Mouse (Mus musculus): ENCODE measurements around the gene Fam240a. TPM values are rescaled to one million over a fixed set of nuclear protein-coding genes. Genes with fewer than 3 reads are reported as not detected.

Fam240a gene
- polyA plus RNA-seq (2012; rRNA removed) = not detected in 2 replicates

GRCm38 (mm10) chr9:110916786-110917185 lies at the start of gene Fam240a:
TSS of gene Fam240a (minus strand) at chr9:110916861.
- Histone ChIP-seq H3K36me3 (ENCODE audit: control insufficient read depth, insufficient read depth, low read length) (no peaks in the 10 kb centered on the region), H3K27ac (ENCODE audit: insufficient read depth, low read depth, low read length) (no peak within 1 kb of the TSS), H3K4me1 (ENCODE audit: control insufficient read depth, insufficient read depth, low read length) (no peaks in the 10 kb centered on the region), H3K27me3 (replicated peaks; ENCODE audit: control insufficient read depth, insufficient read depth, low read length) (no peaks in the 10 kb centered on the region), H3K4me3 (ENCODE audit: insufficient read depth, low read depth, low read length) (no peak within 1 kb of the TSS)
- WGBS = 92% methylated on average over 7 of the region's 7 CpGs
- no peak for DNase-seq
- TF ChIP-seq CTCF (conservative IDR thresholded peaks at IDR 0.05; ENCODE audit: insufficient read depth, insufficient read length, low read depth, low read length) (no peak), POLR2A (IDR thresholded peaks at IDR 0.05; ENCODE audit: low read depth, low read length) (no peak)

DNA sequence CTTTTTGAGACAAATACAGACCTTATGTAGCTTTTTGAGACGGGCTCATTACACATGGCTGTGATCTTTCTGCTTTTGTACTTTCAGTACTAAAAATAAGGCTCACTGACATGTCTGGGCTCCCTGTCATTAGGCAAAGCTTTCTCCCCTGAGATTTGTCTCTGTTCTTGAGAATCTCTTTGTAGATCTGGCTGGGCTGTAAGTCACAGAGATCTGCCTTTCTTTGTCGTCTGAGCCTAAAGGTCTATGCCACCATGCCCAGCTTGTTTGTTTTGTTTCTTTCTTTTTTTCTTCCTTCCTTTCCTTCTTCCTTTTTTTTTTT lies 49.2 kb upstream of the Fam240a start:
- Histone ChIP-seq H3K36me3 (ENCODE audit: control insufficient read depth, insufficient read depth, low read length) (no peaks in the 10 kb centered on the region), H3K4me1 (ENCODE audit: control insufficient read depth, insufficient read depth, low read length) (no peaks in the 10 kb centered on the region), H3K27ac (ENCODE audit: insufficient read depth, low read depth, low read length) (no peak overlapping the region), H3K27me3 (replicated peaks; ENCODE audit: control insufficient read depth, insufficient read depth, low read length) (no peaks in the 10 kb centered on the region), H3K4me3 (ENCODE audit: insufficient read depth, low read depth, low read length) (no peak overlapping the region)
- WGBS = 61% methylated on average over 2 of the region's 2 CpGs
- no peak for DNase-seq
- no peak for TF ChIP-seq POLR2A (IDR thresholded peaks at IDR 0.05; ENCODE audit: low read depth, low read length)
- TF ChIP-seq CTCF (conservative IDR thresholded peaks at IDR 0.05; ENCODE audit: insufficient read depth, insufficient read length, low read depth, low read length) = no peak

DNA sequence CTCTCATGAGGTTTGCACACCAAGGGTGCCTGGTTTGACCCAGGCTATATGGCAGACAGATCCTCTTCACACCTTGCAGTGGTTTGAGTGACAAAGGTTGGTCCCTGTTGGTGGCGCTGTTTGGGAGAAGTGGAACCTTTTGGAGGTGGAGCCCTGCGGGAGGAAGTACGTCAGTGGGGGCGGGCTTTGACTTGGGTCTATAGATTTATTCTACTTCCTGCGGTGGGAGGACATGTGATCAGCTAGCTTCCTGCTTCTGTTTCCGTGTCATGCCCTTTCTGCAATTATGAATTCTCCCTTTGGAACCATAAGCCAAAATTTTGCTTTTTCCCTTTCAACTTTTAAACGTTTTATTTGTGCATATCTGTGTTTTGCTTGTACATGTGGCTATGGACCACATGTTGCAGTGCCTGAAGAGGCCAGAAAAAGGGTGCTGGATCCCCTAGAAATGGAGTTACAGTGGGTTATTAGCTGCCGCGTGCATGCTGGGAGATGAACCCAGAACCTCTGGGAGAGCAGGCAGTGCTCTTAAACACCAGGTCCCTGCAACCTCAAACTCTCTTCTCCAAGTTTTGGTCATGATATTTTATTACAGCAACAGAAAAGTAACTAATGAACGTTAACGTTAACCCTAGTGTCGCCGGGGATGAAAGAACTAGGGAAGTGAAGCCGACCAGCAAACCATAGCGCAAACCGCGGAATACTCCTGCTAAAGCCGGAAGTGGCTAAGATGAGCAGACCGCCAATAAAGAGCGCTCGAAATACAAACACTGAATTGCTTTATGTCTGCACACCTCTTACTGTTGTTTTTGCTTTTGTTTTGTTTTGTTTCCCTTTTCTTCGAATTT lies 48.6 kb upstream of the Fam240a start:
- 85% methylated on average over 22 of the region's 22 CpGs for WGBS
- TF ChIP-seq CTCF (conservative IDR thresholded peaks at IDR 0.05; ENCODE audit: insufficient read depth, insufficient read length, low read depth, low read length) (no peak), POLR2A (IDR thresholded peaks at IDR 0.05; ENCODE audit: low read depth, low read length) (no peak)
- Histone ChIP-seq H3K27me3 (replicated peaks; ENCODE audit: control insufficient read depth, insufficient read depth, low read length) (no peaks in the 10 kb centered on the region), H3K36me3 (ENCODE audit: control insufficient read depth, insufficient read depth, low read length) (no peaks in the 10 kb centered on the region), H3K4me1 (ENCODE audit: control insufficient read depth, insufficient read depth, low read length) (no peaks in the 10 kb centered on the region), H3K27ac (ENCODE audit: insufficient read depth, low read depth, low read length) (no peak overlapping the region), H3K4me3 (ENCODE audit: insufficient read depth, low read depth, low read length) (no peak overlapping the region)
- DNase-seq = no peak

DNA sequence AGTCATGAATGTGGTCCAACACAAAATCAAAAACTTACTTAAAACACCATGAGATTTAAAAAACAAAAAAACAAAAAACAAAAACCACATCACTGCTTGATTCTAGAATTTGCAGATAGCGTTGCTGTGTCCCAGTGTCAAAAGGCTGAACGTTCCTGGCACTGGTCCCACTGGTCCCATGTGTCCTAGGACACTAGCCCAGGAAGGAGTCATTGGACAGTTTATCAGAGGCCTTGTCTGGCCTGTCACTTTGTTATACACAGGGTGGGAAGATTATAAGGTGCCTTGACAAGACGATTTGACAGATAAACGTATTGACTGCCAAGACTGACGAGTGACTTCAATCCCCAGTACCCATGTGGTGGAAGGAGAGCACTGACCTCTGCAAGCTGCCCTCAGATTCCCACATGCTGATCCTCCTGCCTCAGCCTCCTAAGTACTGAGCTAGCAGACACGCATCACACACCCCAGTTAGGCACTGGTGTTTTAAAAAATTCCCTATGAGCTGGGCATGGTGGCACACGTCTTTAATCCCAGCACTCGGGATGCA lies 47.0 kb upstream of the Fam240a start:
- 89% methylated on average over 8 of the region's 8 CpGs for WGBS
- DNase-seq = no peak

DNA sequence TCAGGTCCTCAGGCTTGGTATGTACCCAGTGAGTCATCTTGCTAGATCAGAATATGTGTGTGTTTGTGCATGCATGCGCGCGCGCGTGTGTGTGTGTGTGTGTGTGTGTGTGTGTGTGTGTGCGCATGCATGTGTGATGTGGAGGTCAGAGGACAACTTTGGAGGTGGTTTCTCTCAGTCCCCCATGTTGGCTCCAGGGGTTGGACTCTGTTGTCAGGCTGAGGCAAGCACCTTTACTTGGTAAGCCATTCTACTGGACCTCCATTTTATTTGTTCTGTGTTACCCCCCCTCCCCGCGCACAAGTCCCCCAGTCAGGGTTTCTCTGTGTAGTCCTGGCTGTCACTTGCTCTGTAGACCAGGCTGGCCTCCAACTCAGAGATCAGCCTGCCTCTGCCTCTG lies 44.7 kb upstream of the Fam240a start:
- Histone ChIP-seq H3K4me3 (ENCODE audit: insufficient read depth, low read depth, low read length) (no peak overlapping the region), H3K27me3 (replicated peaks; ENCODE audit: control insufficient read depth, insufficient read depth, low read length) (no peaks in the 10 kb centered on the region), H3K36me3 (ENCODE audit: control insufficient read depth, insufficient read depth, low read length) (no peaks in the 10 kb centered on the region), H3K27ac (ENCODE audit: insufficient read depth, low read depth, low read length) (no peak overlapping the region), H3K4me1 (ENCODE audit: control insufficient read depth, insufficient read depth, low read length) (no peaks in the 10 kb centered on the region)
- no peak for DNase-seq
- no peak for TF ChIP-seq POLR2A (IDR thresholded peaks at IDR 0.05; ENCODE audit: low read depth, low read length)
- TF ChIP-seq CTCF (conservative IDR thresholded peaks at IDR 0.05; ENCODE audit: insufficient read depth, insufficient read length, low read depth, low read length) = no peak
- WGBS = 98% methylated on average over 8 of the region's 8 CpGs

More for the DNA sequence above, 47.0 kb upstream of the Fam240a start:
- Histone ChIP-seq H3K4me3 (ENCODE audit: insufficient read depth, low read depth, low read length) (no peak overlapping the region), H3K36me3 (ENCODE audit: control insufficient read depth, insufficient read depth, low read length) (no peaks in the 10 kb centered on the region), H3K4me1 (ENCODE audit: control insufficient read depth, insufficient read depth, low read length) (no peaks in the 10 kb centered on the region), H3K27ac (ENCODE audit: insufficient read depth, low read depth, low read length) (no peak overlapping the region), H3K27me3 (replicated peaks; ENCODE audit: control insufficient read depth, insufficient read depth, low read length) (no peaks in the 10 kb centered on the region)
- TF ChIP-seq POLR2A (IDR thresholded peaks at IDR 0.05; ENCODE audit: low read depth, low read length) = no peak
- TF ChIP-seq CTCF (conservative IDR thresholded peaks at IDR 0.05; ENCODE audit: insufficient read depth, insufficient read length, low read depth, low read length) = no peak

DNA sequence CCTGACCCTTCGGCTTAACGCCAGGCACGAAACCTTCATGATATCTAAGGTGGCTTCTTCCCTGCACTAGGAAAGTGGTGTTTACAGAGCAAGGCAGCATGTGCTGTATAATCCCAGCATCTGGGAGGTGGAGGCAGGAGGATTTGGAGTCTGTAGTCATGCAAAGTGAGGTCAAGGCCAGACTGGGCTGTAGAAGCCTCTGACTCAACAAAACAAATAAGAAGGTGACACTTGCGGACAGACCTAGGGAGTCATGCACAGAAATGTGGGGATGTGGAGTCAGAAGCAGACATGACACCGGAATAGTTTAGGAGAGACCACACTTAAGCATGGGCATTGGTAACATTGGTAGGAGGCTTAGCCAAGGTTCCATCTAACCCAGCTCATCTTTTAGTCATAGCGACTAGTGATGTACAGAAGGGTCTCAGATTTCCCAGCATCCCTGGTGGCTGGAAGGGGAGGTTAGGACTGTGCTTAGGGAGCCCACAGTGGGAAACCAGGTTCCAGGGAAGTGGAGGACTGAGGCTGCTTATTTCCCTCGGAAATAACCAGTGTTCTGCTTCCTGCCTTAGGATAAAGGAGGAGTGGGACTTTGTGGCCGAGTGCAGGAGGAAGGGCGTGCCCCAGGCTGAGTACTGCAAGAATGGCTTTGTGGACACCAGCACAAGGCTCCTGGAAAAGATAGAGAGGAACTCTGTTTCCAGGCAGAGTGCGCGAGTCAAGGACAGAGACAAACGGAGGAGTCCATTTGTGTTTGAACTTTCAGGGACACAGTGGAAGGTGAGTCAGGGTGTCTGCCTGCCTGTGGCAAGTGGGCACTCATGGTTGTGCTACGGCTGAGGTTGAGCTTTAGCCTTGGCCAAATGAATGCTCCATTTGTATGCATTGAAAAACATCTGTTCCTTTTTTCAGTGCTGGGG lies 43.8 kb upstream of the Fam240a start:
- Histone ChIP-seq H3K4me3 (ENCODE audit: insufficient read depth, low read depth, low read length) (no peak overlapping the region), H3K27ac (ENCODE audit: insufficient read depth, low read depth, low read length) (no peak overlapping the region), H3K36me3 (ENCODE audit: control insufficient read depth, insufficient read depth, low read length) (no peaks in the 10 kb centered on the region), H3K27me3 (replicated peaks; ENCODE audit: control insufficient read depth, insufficient read depth, low read length) (no peaks in the 10 kb centered on the region), H3K4me1 (ENCODE audit: control insufficient read depth, insufficient read depth, low read length) (no peaks in the 10 kb centered on the region)
- WGBS = 82% methylated on average over 13 of the region's 13 CpGs
- no peak for DNase-seq
- no peak for TF ChIP-seq POLR2A (IDR thresholded peaks at IDR 0.05; ENCODE audit: low read depth, low read length)
- no peak for TF ChIP-seq CTCF (conservative IDR thresholded peaks at IDR 0.05; ENCODE audit: insufficient read depth, insufficient read length, low read depth, low read length)

- no peak overlapping the region for H3K27ac ChIP-seq (ENCODE audit: insufficient read depth, low read depth, low read length)
- no peak for DNase-seq
- TF ChIP-seq CTCF (conservative IDR thresholded peaks at IDR 0.05; ENCODE audit: insufficient read depth, insufficient read length, low read depth, low read length) (no peak), POLR2A (IDR thresholded peaks at IDR 0.05; ENCODE audit: low read depth, low read length) (no peak)
Observed at GRCm38 (mm10) chr9:110959669-110960068, 43.0 kb upstream of the Fam240a start.

More at GRCm38 (mm10) chr9:110959669-110960068, 43.0 kb upstream of the Fam240a start:
- H3K36me3 ChIP-seq (ENCODE audit: control insufficient read depth, insufficient read depth, low read length) = no peaks in the 10 kb centered on the region
- H3K27me3 ChIP-seq (replicated peaks; ENCODE audit: control insufficient read depth, insufficient read depth, low read length) = no peaks in the 10 kb centered on the region
- WGBS = 79% methylated on average over 5 of the region's 5 CpGs
- H3K4me1 ChIP-seq (ENCODE audit: control insufficient read depth, insufficient read depth, low read length) = no peaks in the 10 kb centered on the region
- H3K4me3 ChIP-seq (ENCODE audit: insufficient read depth, low read depth, low read length) = no peak overlapping the region

Measured in kidney, adult 2 months (tissue).